Mouse (Mus musculus) hindbrain, embryonic 11.5 days (tissue): ENCODE results near the gene S100a5. TPM values are rescaled to one million over a fixed set of nuclear protein-coding genes. Genes with fewer than 3 reads are reported as not detected.
A peak's percentile ranks its signal among the peaks of the same experiment; 100 is the strongest.

Experiments
- ATAC-seq: fragments of 200-750 bp; cut with Nextera tagmentation; 2 replicates; pipeline ENCODE4 v1.8.0; 2017; ENCODE audit warnings: mild to moderate bottlenecking, moderate TSS enrichment, moderate library complexity; ENCODE audit not compliant: low FRiP score
- DNase-seq: peaks from one replicate; pipeline ENCODE4 v3.0.0-alpha.2; 2015; ENCODE audit warnings: low spot score
- H3K27ac ChIP-seq: fragments of 300-500 bp; sonication (generic); 2 replicates; pipeline ENCODE4 v1.5.1; 2014; ENCODE audit warnings: mild to moderate bottlenecking, low read depth, low read length
- H3K27me3 ChIP-seq: fragments of 300-500 bp; sonication (generic); 2 replicates; pipeline ENCODE4 v1.6.1; 2014; ENCODE audit warnings: mild to moderate bottlenecking, low read length, moderate library complexity, mixed read lengths; ENCODE audit not compliant: control insufficient read depth, insufficient read depth
- H3K36me3 ChIP-seq: fragments of 300-500 bp; sonication (generic); 2 replicates; pipeline ENCODE4 v1.6.1; 2014; ENCODE audit warnings: mild to moderate bottlenecking, low read length, moderate library complexity, mixed read lengths; ENCODE audit not compliant: control insufficient read depth, insufficient read depth
- H3K4me1 ChIP-seq: fragments of 300-500 bp; sonication (generic); replicated peaks from 2 replicates; pipeline ENCODE4 v1.6.1; 2014; ENCODE audit warnings: low read length, mixed read lengths; ENCODE audit not compliant: control insufficient read depth, insufficient read depth
- H3K4me2 ChIP-seq: fragments of 300-500 bp; sonication (generic); replicated peaks from 2 replicates; pipeline ENCODE4 v1.6.1; 2014; ENCODE audit warnings: mild to moderate bottlenecking, low read depth, low read length
- H3K4me3 ChIP-seq: fragments of 300-500 bp; sonication (generic); 2 replicates; pipeline ENCODE4 v1.5.1; 2014; ENCODE audit warnings: low read depth, low read length
- H3K9ac ChIP-seq: fragments of 300-500 bp; sonication (generic); 2 replicates; pipeline ENCODE4 v1.6.1; 2014; ENCODE audit warnings: low read depth, low read length
- H3K9me3 ChIP-seq: fragments of 300-500 bp; sonication (generic); 2 replicates; pipeline ENCODE4 v1.6.1; 2016; ENCODE audit warnings: low read length; ENCODE audit not compliant: control insufficient read depth
- WGBS: fragments of 180-500 bp; shearing (Covaris S2); extraction: QIAGEN DNeasy Blood & Tissue Kit; methylation state at CpG from one replicate; pipeline ENCODE4 v1.1.7; 2014; 5-methylcytosine and 5-hydroxymethylcytosine counted together
- polyA plus RNA-seq: library from polyadenylated mRNA; unstranded; fragments of >200 nt; fragmentation: Nextera tagmentation; extraction: Ambion mirVana; gene quantifications from 2 replicates; pipeline ENCODE4 v1.2.1, GENCODE M21; 2014

The S100a5 gene
- polyA plus RNA-seq, 1 experiment from 2014 or later, result not detected

DNA sequence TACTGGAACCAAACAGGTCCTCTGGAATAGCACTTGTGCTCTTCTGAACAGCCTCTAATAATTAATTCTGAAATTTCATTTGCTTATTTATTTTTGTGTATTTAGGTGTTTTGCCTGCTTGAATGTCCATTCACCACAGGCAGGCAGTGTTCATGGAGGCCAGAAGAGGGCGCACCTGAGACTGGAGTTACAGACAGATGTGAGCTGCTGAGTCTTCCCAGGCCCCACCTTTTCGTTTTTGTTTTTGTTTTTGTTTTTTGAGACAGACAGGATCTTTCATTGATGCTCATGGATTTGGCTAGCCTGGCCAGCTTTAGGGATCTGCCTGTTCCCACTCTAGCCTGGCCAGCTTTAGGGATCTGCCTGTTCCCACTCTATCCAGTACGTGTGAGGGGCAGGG is 35.9 kb downstream of the S100a5 start:
- 45% methylated on average over 3 of the region's 3 CpGs for WGBS
- no peak overlapping the region for H3K27ac ChIP-seq
- DNase-seq, result peak; percentile 38

DNA sequence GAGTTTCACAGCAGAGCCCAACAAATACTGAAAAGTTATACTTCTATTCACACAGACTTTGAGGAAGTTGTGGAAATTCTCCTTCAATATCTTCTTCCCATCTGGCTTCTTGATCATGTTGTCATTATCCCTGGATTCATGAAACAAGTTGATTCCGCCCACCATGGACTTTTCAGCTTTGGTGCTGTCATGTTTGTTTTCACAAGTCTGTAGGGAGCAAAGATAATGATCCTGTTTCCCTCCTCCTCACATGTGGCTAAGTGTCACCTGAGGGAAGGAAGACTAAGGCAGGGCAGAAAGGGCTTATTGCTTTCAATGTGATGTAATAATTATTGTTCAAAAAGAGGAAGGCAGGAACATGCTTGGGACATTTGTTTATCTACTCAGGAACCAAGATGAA is 39.0 kb downstream of the S100a5 start:
- no peak overlapping the region for H3K4me3 ChIP-seq
- no peak for DNase-seq
- H3K27ac ChIP-seq, result no peak overlapping the region
- WGBS, result 76% methylated on average over 1 of the region's 1 CpGs
- H3K9me3 ChIP-seq, result no peaks in the 10 kb centered on the region
- no peak for ATAC-seq
- no peaks in the 10 kb centered on the region for H3K4me1 ChIP-seq
- H3K4me2 ChIP-seq, result no peak overlapping the region
- H3K36me3 ChIP-seq, result no peaks in the 10 kb centered on the region
- H3K27me3 ChIP-seq, result no peaks in the 10 kb centered on the region
- no peak overlapping the region for H3K9ac ChIP-seq

More for the DNA sequence above, 35.9 kb downstream of the S100a5 start:
- Histone ChIP-seq H3K4me2 (no peak overlapping the region), H3K4me1 (no peaks in the 10 kb centered on the region), H3K9me3 (no peaks in the 10 kb centered on the region), H3K36me3 (no peaks in the 10 kb centered on the region), H3K27me3 (no peaks in the 10 kb centered on the region), H3K4me3 (no peak overlapping the region), H3K9ac (no peak overlapping the region)
- ATAC-seq, result no peak

DNA sequence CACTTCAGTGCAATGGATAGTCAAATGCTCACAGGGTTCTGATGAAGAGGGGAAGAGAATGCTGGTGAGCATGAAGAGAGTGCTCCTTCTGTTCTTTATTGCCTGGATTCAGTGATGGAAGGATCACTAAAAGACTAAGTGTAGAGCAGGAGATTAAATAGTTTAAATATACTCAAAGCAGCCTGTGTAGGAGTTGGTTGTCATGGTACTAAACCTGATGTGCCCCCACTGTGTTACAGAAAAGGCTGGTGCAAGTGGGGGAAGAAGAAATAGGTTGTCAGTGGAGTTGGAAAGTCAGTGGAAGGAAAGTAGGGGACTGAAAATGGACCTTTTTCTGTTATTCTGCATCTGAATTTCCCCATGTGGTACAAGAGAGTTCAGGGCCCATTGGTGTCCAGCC is 40.7 kb downstream of the S100a5 start:
- H3K4me1 ChIP-seq, result no peaks in the 10 kb centered on the region
- H3K27ac ChIP-seq, result no peak overlapping the region
- no peak overlapping the region for H3K4me2 ChIP-seq
- H3K36me3 ChIP-seq, result no peaks in the 10 kb centered on the region
- DNase-seq (no peak), ATAC-seq (no peak)
- H3K4me3 ChIP-seq, result no peak overlapping the region
- H3K27me3 ChIP-seq, result no peaks in the 10 kb centered on the region
- H3K9ac ChIP-seq, result no peak overlapping the region
- H3K9me3 ChIP-seq, result no peaks in the 10 kb centered on the region

- 96% methylated on average over 2 of the region's 2 CpGs for WGBS
- DNase-seq, result no peak
- Histone ChIP-seq H3K4me2 (no peak overlapping the region), H3K9me3 (no peaks in the 10 kb centered on the region), H3K36me3 (no peaks in the 10 kb centered on the region), H3K27ac (no peak overlapping the region), H3K27me3 (no peaks in the 10 kb centered on the region), H3K4me1 (no peaks in the 10 kb centered on the region), H3K9ac (no peak overlapping the region), H3K4me3 (no peak overlapping the region)
- ATAC-seq, result no peak
These were observed 41.5 kb downstream of the S100a5 start for GRCm38 (mm10) chr3:90649832-90650231.

DNA sequence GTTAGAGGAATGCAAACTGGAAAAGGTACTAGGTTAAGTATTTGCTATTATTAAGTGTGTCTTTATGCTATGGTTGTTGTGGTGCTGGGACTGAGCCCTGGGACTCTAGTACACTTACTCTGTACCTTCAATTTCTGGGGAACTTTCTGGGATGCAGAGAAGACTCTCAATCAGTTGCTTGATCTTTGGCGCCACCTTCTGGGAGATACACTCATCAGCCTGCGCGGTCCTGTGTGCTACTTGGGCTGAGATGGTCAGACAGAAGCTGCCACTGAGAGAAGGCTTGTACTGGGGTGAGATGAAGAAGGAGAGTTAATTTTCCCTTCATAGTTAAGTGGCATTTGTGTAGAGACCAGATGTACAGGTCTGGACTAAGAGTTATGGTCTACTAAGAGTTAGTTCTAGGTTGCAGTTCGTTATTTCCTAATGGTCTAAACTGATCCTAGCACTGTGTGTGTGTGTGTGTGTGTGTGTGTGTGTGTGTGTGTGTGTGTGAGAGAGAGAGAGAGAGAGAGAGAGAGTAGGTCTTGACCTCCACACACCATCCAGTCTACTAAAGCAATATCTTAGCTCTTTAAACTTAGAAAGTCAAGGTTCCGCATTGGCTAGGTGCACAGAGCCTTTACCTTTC is 44.7 kb downstream of the S100a5 start:
- DNase-seq (peak; percentile 89), ATAC-seq (0 out of 2 replicates have a peak, but pooled peaks have one; percentile 63)
- no peak overlapping the region for H3K4me3 ChIP-seq
- H3K36me3 ChIP-seq, result no peaks in the 10 kb centered on the region
- 36% methylated on average over 5 of the region's 5 CpGs for WGBS
- H3K4me1 ChIP-seq, result no peaks in the 10 kb centered on the region
- no peaks in the 10 kb centered on the region for H3K9me3 ChIP-seq
- no peak overlapping the region for H3K27ac ChIP-seq
- H3K27me3 ChIP-seq, result no peaks in the 10 kb centered on the region
- no peak overlapping the region for H3K4me2 ChIP-seq
- H3K9ac ChIP-seq, result no peak overlapping the region

GRCm38 (mm10) chr3:90653717-90654116 is 45.4 kb downstream of the S100a5 start, which contains the start of gene S100a7a:
S100a7a (plus strand) TSS chr3:90654017.
- Histone ChIP-seq H3K4me2 (no peak within 1 kb of the TSS), H3K9me3 (no peaks in the 10 kb centered on the region), H3K4me1 (no peaks in the 10 kb centered on the region), H3K4me3 (no peak within 1 kb of the TSS), H3K27ac (no peak within 1 kb of the TSS), H3K36me3 (no peaks in the 10 kb centered on the region), H3K27me3 (no peaks in the 10 kb centered on the region), H3K9ac (no peak within 1 kb of the TSS)
- DNase-seq (no peak), ATAC-seq (no peak; the same call in 1 of the 2 replicates)

- Histone ChIP-seq H3K27ac (no peak overlapping the region), H3K4me2 (no peak overlapping the region), H3K4me3 (no peak overlapping the region), H3K4me1 (no peaks in the 10 kb centered on the region), H3K9me3 (no peaks in the 10 kb centered on the region), H3K9ac (no peak overlapping the region), H3K36me3 (no peaks in the 10 kb centered on the region), H3K27me3 (no peaks in the 10 kb centered on the region)
- DNase-seq (peak; percentile 25), ATAC-seq (no peak)
- 74% methylated on average over 4 of the region's 4 CpGs for WGBS
These were observed 49.1 kb downstream of the S100a5 start for GRCm38 (mm10) chr3:90657405-90657804.

DNA sequence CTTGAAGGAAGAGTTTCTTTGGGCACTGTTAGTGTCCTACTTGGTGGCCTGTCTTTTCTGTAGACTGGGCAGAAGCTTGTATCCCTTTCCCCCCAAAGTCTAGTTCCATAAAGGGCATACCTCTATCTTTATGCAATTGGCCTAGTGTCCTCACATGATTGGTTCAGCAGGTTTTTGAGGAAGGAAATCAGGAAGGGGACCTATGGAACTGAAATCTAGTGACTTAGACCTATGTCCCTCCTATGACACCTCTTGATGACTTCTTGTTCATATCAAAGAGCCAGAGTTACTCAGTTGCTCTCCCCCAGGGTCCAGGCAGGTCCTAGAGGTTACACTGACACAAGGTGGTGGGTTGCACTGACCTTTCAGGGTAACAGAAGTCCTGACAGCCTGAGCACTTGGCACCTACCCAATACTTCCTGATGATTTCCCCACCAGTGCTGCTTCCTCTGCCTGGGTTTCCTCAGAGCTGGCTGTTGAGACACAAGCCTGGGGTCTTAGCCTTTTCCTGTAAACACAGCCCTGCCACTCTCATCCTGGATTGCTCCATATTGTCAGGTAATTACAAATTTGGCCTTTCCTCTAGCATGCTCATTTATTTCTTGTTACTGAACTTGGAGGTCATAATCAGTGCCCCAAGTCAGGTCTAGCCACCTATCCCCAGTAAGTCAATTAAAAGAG is 51.2 kb downstream of the S100a5 start:
- no peaks in the 10 kb centered on the region for H3K27me3 ChIP-seq
- no peak for ATAC-seq
- H3K4me1 ChIP-seq, result no peaks in the 10 kb centered on the region
- no peaks in the 10 kb centered on the region for H3K36me3 ChIP-seq
- H3K4me2 ChIP-seq, result no peak overlapping the region
- no peak for DNase-seq
- H3K27ac ChIP-seq, result no peak overlapping the region
- no peak overlapping the region for H3K9ac ChIP-seq
- no peak overlapping the region for H3K4me3 ChIP-seq
- H3K9me3 ChIP-seq, result no peaks in the 10 kb centered on the region
